Mouse (Mus musculus): ENCODE results near the gene Fancd2. TPM values are rescaled to one million over a fixed set of nuclear protein-coding genes. Genes with fewer than 3 reads are reported as not detected.

The Fancd2 gene
- total and polyA plus RNA-seq, 2 experiments from 2014 or later = 2.1 to 4.5 TPM

GRCm38 (mm10) chr6:113492101-113492864, 39.2 kb upstream of the Fancd2 start:
- Histone ChIP-seq H3K36me3 (ENCODE audit: insufficient read depth, low read length) (peaks cover 27% of the 10 kb centered on the region; the same call in 1 of the 2 replicates), H3K4me3 (ENCODE audit: low read length) (no peak overlapping the region), H3K4me2 (ENCODE audit: low read depth, low read length) (no peak overlapping the region)

GRCm38 (mm10) chr6:113494258-113494788, 37.2 kb upstream of the Fancd2 start:
- TF ChIP-seq CTCF (IDR thresholded peaks at IDR 0.05; ENCODE audit: low read depth) = peak; percentile 67
- H3K4me2 ChIP-seq (ENCODE audit: low read depth, low read length) = peak overlapping the region; percentile 45
- WGBS = 1% methylated on average over 42 of the region's 54 CpGs
- peak overlapping the region; percentile 29 for H3K4me3 ChIP-seq (ENCODE audit: low read length)
- ATAC-seq (peak; percentile 83), DNase-seq (ENCODE audit: low spot score) (peak; percentile 87)
- peak overlapping the region; percentile 33; the same call in 1 of the 2 replicates for H3K27ac ChIP-seq
- H3K9ac ChIP-seq (replicated peaks; ENCODE audit: low read length) = no peak overlapping the region
- no peaks in the 10 kb centered on the region for H3K27me3 ChIP-seq (ENCODE audit: insufficient read depth, low read length)
- H3K36me3 ChIP-seq (ENCODE audit: insufficient read depth, low read length) = peaks cover 17% of the 10 kb centered on the region; the same call in 1 of the 2 replicates
- H3K9me3 ChIP-seq (ENCODE audit: low read length) = no peaks in the 10 kb centered on the region
- H3K4me1 ChIP-seq (ENCODE audit: insufficient read depth, low read length) = 0 out of 2 replicates have a peak, but pooled peaks cover 3% of the 10 kb centered on the region

More at GRCm38 (mm10) chr6:113492101-113492864, 39.2 kb upstream of the Fancd2 start:
- no peaks in the 10 kb centered on the region for H3K9me3 ChIP-seq (ENCODE audit: low read length)
- DNase-seq (ENCODE audit: low spot score) (no peak), ATAC-seq (no peak)
- 76% methylated on average over 24 of the region's 24 CpGs for WGBS
- H3K4me1 ChIP-seq (ENCODE audit: insufficient read depth, low read length) = 0 out of 2 replicates have a peak, but pooled peaks cover 3% of the 10 kb centered on the region
- TF ChIP-seq CTCF (IDR thresholded peaks at IDR 0.05; ENCODE audit: low read depth) = no peak
- H3K27me3 ChIP-seq (ENCODE audit: insufficient read depth, low read length) = no peaks in the 10 kb centered on the region
- no peak overlapping the region for H3K9ac ChIP-seq (replicated peaks; ENCODE audit: low read length)
- no peak overlapping the region for H3K27ac ChIP-seq

- peaks cover 8% of the 10 kb centered on the region; the same call in 1 of the 2 replicates for H3K36me3 ChIP-seq (ENCODE audit: insufficient read depth, low read length)
- no peak for DNase-seq (ENCODE audit: low spot score)
Measured at GRCm38 (mm10) chr6:113495071-113495675, 36.3 kb upstream of the Fancd2 start.

GRCm38 (mm10) chr6:113499346-113499745, 32.1 kb upstream of the Fancd2 start:
- Histone ChIP-seq H3K4me2 (ENCODE audit: low read depth, low read length) (no peak overlapping the region), H3K4me3 (ENCODE audit: low read length) (no peak overlapping the region), H3K9me3 (ENCODE audit: low read length) (no peaks in the 10 kb centered on the region), H3K36me3 (ENCODE audit: insufficient read depth, low read length) (no peaks in the 10 kb centered on the region), H3K27ac (no peak overlapping the region), H3K9ac (replicated peaks; ENCODE audit: low read length) (no peak overlapping the region), H3K4me1 (ENCODE audit: insufficient read depth, low read length) (0 out of 2 replicates have a peak, but pooled peaks cover 3% of the 10 kb centered on the region), H3K27me3 (ENCODE audit: insufficient read depth, low read length) (no peaks in the 10 kb centered on the region)
- no peak for TF ChIP-seq CTCF (IDR thresholded peaks at IDR 0.05; ENCODE audit: low read depth)
- no peak for ATAC-seq
- WGBS = 83% methylated on average over 6 of the region's 6 CpGs
- DNase-seq (ENCODE audit: low spot score) = no peak

More at GRCm38 (mm10) chr6:113495071-113495675, 36.3 kb upstream of the Fancd2 start:
- H3K27me3 ChIP-seq (ENCODE audit: insufficient read depth, low read length) = no peaks in the 10 kb centered on the region
- H3K4me3 ChIP-seq (ENCODE audit: low read length) = peak overlapping the region; percentile 29; the same call in 1 of the 2 replicates
- H3K4me1 ChIP-seq (ENCODE audit: insufficient read depth, low read length) = 0 out of 2 replicates have a peak, but pooled peaks cover 3% of the 10 kb centered on the region
- H3K27ac ChIP-seq = no peak overlapping the region
- H3K4me2 ChIP-seq (ENCODE audit: low read depth, low read length) = peak overlapping the region; percentile 45
- no peak for TF ChIP-seq CTCF (IDR thresholded peaks at IDR 0.05; ENCODE audit: low read depth)
- peak; percentile 4; the same call in 1 of the 2 replicates for ATAC-seq
- 60% methylated on average over 28 of the region's 28 CpGs for WGBS
- no peaks in the 10 kb centered on the region for H3K9me3 ChIP-seq (ENCODE audit: low read length)
- H3K9ac ChIP-seq (replicated peaks; ENCODE audit: low read length) = no peak overlapping the region; the same call in 1 of the 2 replicates

- Histone ChIP-seq H3K4me1 (ENCODE audit: insufficient read depth, low read length) (no peaks in the 10 kb centered on the region), H3K27me3 (ENCODE audit: insufficient read depth, low read length) (no peaks in the 10 kb centered on the region), H3K36me3 (ENCODE audit: insufficient read depth, low read length) (no peaks in the 10 kb centered on the region), H3K27ac (peak within 1 kb of the TSS; percentile 62; the same call in 1 of the 2 replicates), H3K4me2 (ENCODE audit: low read depth, low read length) (peak within 1 kb of the TSS; percentile 61), H3K9ac (replicated peaks; ENCODE audit: low read length) (peak within 1 kb of the TSS; percentile 62), H3K4me3 (ENCODE audit: low read length) (peak within 1 kb of the TSS; percentile 52), H3K9me3 (ENCODE audit: low read length) (no peaks in the 10 kb centered on the region)
- DNase-seq (ENCODE audit: low spot score) (peak; percentile 85), ATAC-seq (peak; percentile 90)
- 2% methylated on average over 32 of the region's 32 CpGs for WGBS
- TF ChIP-seq CTCF (IDR thresholded peaks at IDR 0.05; ENCODE audit: low read depth) = no peak
Measured at GRCm38 (mm10) chr6:113501388-113502084, 29.9 kb upstream of the Fancd2 start, which contains the start of gene Prrt3. TSS of gene Prrt3 (minus strand) at chr6:113501931.

- Histone ChIP-seq H3K4me2 (ENCODE audit: low read depth, low read length) (no peak overlapping the region), H3K9me3 (ENCODE audit: low read length) (no peaks in the 10 kb centered on the region), H3K9ac (replicated peaks; ENCODE audit: low read length) (no peak overlapping the region), H3K27me3 (ENCODE audit: insufficient read depth, low read length) (no peaks in the 10 kb centered on the region), H3K36me3 (ENCODE audit: insufficient read depth, low read length) (no peaks in the 10 kb centered on the region), H3K4me1 (ENCODE audit: insufficient read depth, low read length) (no peaks in the 10 kb centered on the region), H3K27ac (no peak overlapping the region), H3K4me3 (ENCODE audit: low read length) (no peak overlapping the region)
- 67% methylated on average over 2 of the region's 2 CpGs for WGBS
- no peak for TF ChIP-seq CTCF (IDR thresholded peaks at IDR 0.05; ENCODE audit: low read depth)
- no peak for ATAC-seq
- DNase-seq (ENCODE audit: low spot score) = no peak
Measured at GRCm38 (mm10) chr6:113502801-113503200, 28.7 kb upstream of the Fancd2 start.

Data from hindbrain, postnatal 0 days (tissue).